Mouse (Mus musculus) hindbrain, embryonic 16.5 days (tissue): ENCODE measurements around the gene Tmem151a. TPM values are rescaled to one million over a fixed set of nuclear protein-coding genes. Genes with fewer than 3 reads are reported as not detected.

Source experiments
- ATAC-seq: fragments of 200-750 bp; cut with Nextera tagmentation; 2 replicates; pipeline ENCODE4 v1.8.0; 2017; ENCODE audit warnings: moderate TSS enrichment, moderate library complexity
- H3K27ac ChIP-seq: fragments of 300-500 bp; sonication (generic); 2 replicates; pipeline ENCODE4 v1.5.1; 2014; ENCODE audit warnings: low read depth, mild to moderate bottlenecking, control low read depth, low read length, moderate library complexity
- H3K27me3 ChIP-seq: fragments of 300-500 bp; sonication (generic); replicated peaks from 2 replicates; pipeline ENCODE4 v1.6.1; 2014; ENCODE audit warnings: low read length; ENCODE audit not compliant: control insufficient read depth, insufficient read depth
- H3K36me3 ChIP-seq: fragments of 300-500 bp; sonication (generic); 2 replicates; pipeline ENCODE4 v1.6.1; 2014; ENCODE audit warnings: mild to moderate bottlenecking, low read length, moderate library complexity, mixed read lengths; ENCODE audit not compliant: control insufficient read depth, insufficient read depth
- H3K4me1 ChIP-seq: fragments of 300-500 bp; sonication (generic); 2 replicates; pipeline ENCODE4 v1.6.1; 2014; ENCODE audit warnings: low read depth, low read length; ENCODE audit not compliant: control insufficient read depth, insufficient read depth
- H3K4me2 ChIP-seq: fragments of 300-500 bp; sonication (generic); 2 replicates; pipeline ENCODE4 v1.6.1; 2014; ENCODE audit warnings: mild to moderate bottlenecking, low read length, control low read depth, moderate library complexity
- H3K4me3 ChIP-seq: fragments of 300-500 bp; sonication (generic); 2 replicates; pipeline ENCODE4 v1.5.1; 2014; ENCODE audit warnings: mild to moderate bottlenecking, low read length, control low read depth, moderate library complexity
- H3K9ac ChIP-seq: fragments of 300-500 bp; sonication (generic); 2 replicates; pipeline ENCODE4 v1.6.1; 2014; ENCODE audit warnings: low read depth, mild to moderate bottlenecking, control low read depth, low read length, moderate library complexity
- H3K9me3 ChIP-seq: fragments of 300-500 bp; sonication (generic); 2 replicates; pipeline ENCODE4 v1.6.1; 2014; ENCODE audit warnings: mild to moderate bottlenecking, low read length, moderate library complexity; ENCODE audit not compliant: control insufficient read depth
- WGBS: fragments of 180-500 bp; shearing (Covaris S2); extraction: QIAGEN DNeasy Blood & Tissue Kit; methylation state at CpG from one replicate; pipeline ENCODE4 v1.1.7; 2014; 5-methylcytosine and 5-hydroxymethylcytosine counted together
- polyA plus RNA-seq: library from polyadenylated mRNA; unstranded; fragments of >200 nt; fragmentation: Nextera tagmentation; extraction: Ambion mirVana; gene quantifications from 2 replicates; pipeline ENCODE4 v1.2.1, GENCODE M21; 2015

Tmem151a gene
- polyA plus RNA-seq, 1 experiment from 2014 or later, result 49.0 TPM

- WGBS, result 3% methylated on average over 15 of the region's 15 CpGs
Measured at GRCm38 (mm10) chr19:5084834-5085144, 542 bp downstream of the Tmem151a start.

GRCm38 (mm10) chr19:5083961-5084833, 1.1 kb downstream of the Tmem151a start:
- ATAC-seq, result no peak
- H3K4me2 ChIP-seq, result peak overlapping the region; percentile 73
- peak overlapping the region; percentile 70 for H3K4me3 ChIP-seq
- peaks cover 4% of the 10 kb centered on the region for H3K36me3 ChIP-seq
- peak overlapping the region; percentile 64; the same call in 1 of the 2 replicates for H3K27ac ChIP-seq
- peak overlapping the region; percentile 84 for H3K9ac ChIP-seq
- H3K4me1 ChIP-seq, result peaks cover 12% of the 10 kb centered on the region
- 78% methylated on average over 3 of the region's 3 CpGs for WGBS
- no peaks in the 10 kb centered on the region for H3K9me3 ChIP-seq
- H3K27me3 ChIP-seq, result peaks cover 42% of the 10 kb centered on the region

More at GRCm38 (mm10) chr19:5084834-5085144, 542 bp downstream of the Tmem151a start:
- peak overlapping the region; percentile 73 for H3K4me2 ChIP-seq
- H3K4me3 ChIP-seq, result peak overlapping the region; percentile 70
- peaks cover 16% of the 10 kb centered on the region for H3K4me1 ChIP-seq
- peaks cover 41% of the 10 kb centered on the region for H3K27me3 ChIP-seq
- no peaks in the 10 kb centered on the region for H3K9me3 ChIP-seq
- H3K36me3 ChIP-seq, result peaks cover 8% of the 10 kb centered on the region
- ATAC-seq, result no peak
- H3K27ac ChIP-seq, result peak overlapping the region; percentile 64; the same call in 1 of the 2 replicates
- peak overlapping the region; percentile 84 for H3K9ac ChIP-seq

- no peak overlapping the region for H3K9ac ChIP-seq
- H3K36me3 ChIP-seq, result peaks cover 4% of the 10 kb centered on the region
- no peak overlapping the region for H3K4me3 ChIP-seq
- WGBS, result 78% methylated on average over 24 of the region's 24 CpGs
- H3K27ac ChIP-seq, result no peak overlapping the region
- H3K9me3 ChIP-seq, result no peaks in the 10 kb centered on the region
- peaks cover 7% of the 10 kb centered on the region for H3K4me1 ChIP-seq
- no peak for ATAC-seq
- peaks cover 42% of the 10 kb centered on the region for H3K27me3 ChIP-seq
- H3K4me2 ChIP-seq, result no peak overlapping the region
Measured at GRCm38 (mm10) chr19:5082596-5082995, 2.7 kb downstream of the Tmem151a start.

GRCm38 (mm10) chr19:5082005-5082404, 3.3 kb downstream of the Tmem151a start:
- Histone ChIP-seq H3K4me3 (no peak overlapping the region), H3K36me3 (peaks cover 4% of the 10 kb centered on the region), H3K4me1 (peaks cover 3% of the 10 kb centered on the region), H3K9me3 (no peaks in the 10 kb centered on the region), H3K27me3 (peaks cover 42% of the 10 kb centered on the region), H3K9ac (no peak overlapping the region), H3K4me2 (no peak overlapping the region), H3K27ac (no peak overlapping the region)
- WGBS, result 69% methylated on average over 17 of the region's 18 CpGs
- ATAC-seq, result no peak

- no peaks in the 10 kb centered on the region for H3K9me3 ChIP-seq
- no peak overlapping the region for H3K9ac ChIP-seq
- H3K4me3 ChIP-seq, result no peak overlapping the region
- peaks cover 4% of the 10 kb centered on the region for H3K36me3 ChIP-seq
- no peak overlapping the region for H3K27ac ChIP-seq
- H3K4me2 ChIP-seq, result no peak overlapping the region
- H3K4me1 ChIP-seq, result no peaks in the 10 kb centered on the region; the same call in 1 of the 2 replicates
- 88% methylated on average over 1 of the region's 1 CpGs for WGBS
- H3K27me3 ChIP-seq, result peaks cover 36% of the 10 kb centered on the region
- ATAC-seq, result no peak
Measured at GRCm38 (mm10) chr19:5079279-5079678, 6.1 kb downstream of the Tmem151a start.

GRCm38 (mm10) chr19:5073518-5073917, 11.8 kb downstream of the Tmem151a start:
- Histone ChIP-seq H3K4me3 (no peak overlapping the region), H3K27ac (no peak overlapping the region), H3K36me3 (no peaks in the 10 kb centered on the region), H3K27me3 (peaks cover 8% of the 10 kb centered on the region), H3K4me2 (no peak overlapping the region), H3K9me3 (no peaks in the 10 kb centered on the region), H3K9ac (no peak overlapping the region), H3K4me1 (peaks cover 14% of the 10 kb centered on the region)
- ATAC-seq, result no peak
- 47% methylated on average over 5 of the region's 5 CpGs for WGBS

GRCm38 (mm10) chr19:5073028-5073427, 12.3 kb downstream of the Tmem151a start:
- Histone ChIP-seq H3K27ac (no peak overlapping the region), H3K9ac (no peak overlapping the region), H3K4me3 (peak overlapping the region; percentile 24), H3K9me3 (no peaks in the 10 kb centered on the region), H3K27me3 (peaks cover 9% of the 10 kb centered on the region), H3K36me3 (no peaks in the 10 kb centered on the region), H3K4me1 (peaks cover 19% of the 10 kb centered on the region), H3K4me2 (peak overlapping the region; percentile 81)
- 2% methylated on average over 15 of the region's 15 CpGs for WGBS
- no peak for ATAC-seq

GRCm38 (mm10) chr19:5072389-5073019, 12.8 kb downstream of the Tmem151a start:
- peak overlapping the region; percentile 81 for H3K4me2 ChIP-seq
- H3K9me3 ChIP-seq, result no peaks in the 10 kb centered on the region
- peak overlapping the region; percentile 63; the same call in 1 of the 2 replicates for H3K9ac ChIP-seq
- H3K4me3 ChIP-seq, result peak overlapping the region; percentile 45
- H3K36me3 ChIP-seq, result no peaks in the 10 kb centered on the region
- peaks cover 9% of the 10 kb centered on the region for H3K27me3 ChIP-seq
- 2% methylated on average over 20 of the region's 20 CpGs for WGBS
- H3K4me1 ChIP-seq, result peaks cover 23% of the 10 kb centered on the region
- peak; percentile 7; the same call in 1 of the 2 replicates for ATAC-seq
- no peak overlapping the region for H3K27ac ChIP-seq
